ENCODE assay signal across 12 mouse cellular contexts in genomic region chr8:94519021-94519420, GRCm38 (mm10).
"Had no signal": no experiment of that assay in that cellular context is flagged by ENCODE, and none has a peak within 500 bp of the region (broad histone marks: within the 10 kb centered on the region; RNA-seq: fewer than 3 reads in every experiment).

No protein-coding gene starts in this region.

- DNase-seq: left cerebral cortex, postnatal 4 days; liver; liver, embryonic 13.5 days; liver, postnatal 0 days; lung, adult 18-20 months; lung, adult 2 months; lung, embryonic 14.5 days; lung, postnatal 10 days; lung, postnatal 14 days; lung, postnatal 36 days; lung, postnatal 4 days; midbrain, embryonic 14.5 days had no signal
